Mouse (Mus musculus): ENCODE data around the gene Gdi2.
"Not testable (repeated sequence)": the region's sequence is repeated elsewhere in the genome, so short reads cannot be mapped to it uniquely, and the experiment has no call there.

The Gdi2 gene

DNA sequence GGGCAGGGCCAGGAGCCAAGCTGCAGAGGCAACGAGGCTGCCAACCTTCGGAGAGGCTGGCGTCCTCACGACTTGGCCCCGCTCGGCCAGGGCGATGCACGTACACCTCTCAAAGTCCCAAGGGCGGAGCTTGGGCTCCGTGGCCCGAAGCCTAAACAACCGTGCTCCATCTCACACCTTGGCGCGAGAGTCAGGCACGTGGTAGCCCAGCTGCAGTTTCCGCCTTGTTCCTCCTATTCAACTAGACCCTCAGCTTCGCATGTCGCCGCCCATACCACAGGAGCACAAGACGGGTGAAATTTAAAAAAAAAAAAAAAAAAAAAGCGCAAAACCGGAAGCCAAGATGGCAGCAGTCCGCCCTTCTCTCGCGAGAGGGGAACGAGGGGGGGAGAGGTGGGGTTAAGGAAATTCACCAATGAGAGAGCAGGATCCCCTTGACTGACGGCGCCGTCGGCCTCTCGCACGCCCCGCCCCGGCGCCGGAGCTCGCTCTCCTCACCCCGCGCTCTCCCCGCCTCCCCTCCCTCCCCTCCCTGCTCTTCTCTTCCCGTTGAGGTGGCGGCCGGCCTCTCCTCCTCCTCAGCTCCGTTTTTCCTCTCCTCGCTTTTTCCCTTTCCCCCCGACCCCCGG lies at the start of gene Gdi2:
TSS of gene Gdi2 (plus strand) at position 470 of the 629 bp plus-strand sequence.
- DNase-seq: peak; percentile 97 to 98

DNA sequence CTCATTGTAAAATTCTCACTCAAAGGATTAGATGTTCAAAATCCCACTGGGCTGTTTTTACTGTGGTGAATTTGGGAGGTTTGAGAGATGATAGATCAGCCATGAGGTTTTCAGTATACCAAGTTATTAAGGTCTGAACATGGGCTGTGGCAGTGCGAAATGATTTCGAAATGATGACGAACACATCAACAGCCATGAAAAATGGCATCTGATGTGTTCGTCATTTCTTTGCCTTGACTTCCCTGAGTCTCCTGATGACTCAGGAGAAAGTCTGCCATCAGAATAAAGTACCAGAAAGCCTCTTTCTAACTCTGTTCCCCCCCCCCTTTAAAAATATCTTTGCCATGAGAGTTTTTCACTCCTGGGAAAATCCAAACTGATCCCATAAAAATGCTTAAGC lies 42.3 kb upstream of the Gdi2 start:
- DNase-seq: no peak

DNA sequence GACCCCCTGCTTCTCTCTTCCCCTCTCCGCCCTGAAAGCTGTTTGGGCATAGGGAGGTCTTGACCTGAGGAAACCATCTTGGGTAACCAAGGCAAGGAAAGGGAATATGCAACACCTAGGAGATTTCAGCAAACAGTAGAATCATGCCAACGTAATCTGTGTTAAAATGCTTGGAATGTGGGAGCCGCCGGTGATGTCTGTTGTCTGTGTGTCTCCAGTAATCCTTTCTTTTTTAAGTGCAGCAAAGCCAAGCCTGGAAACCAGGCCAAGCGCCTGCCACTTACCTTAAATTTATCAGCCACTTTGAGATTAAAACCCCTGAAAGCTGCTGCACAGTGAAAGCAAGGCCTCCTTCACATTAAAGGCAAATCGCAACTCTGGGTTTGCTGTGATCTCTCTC lies 36.8 kb upstream of the Gdi2 start:
- not testable (repeated sequence) for DNase-seq

DNA sequence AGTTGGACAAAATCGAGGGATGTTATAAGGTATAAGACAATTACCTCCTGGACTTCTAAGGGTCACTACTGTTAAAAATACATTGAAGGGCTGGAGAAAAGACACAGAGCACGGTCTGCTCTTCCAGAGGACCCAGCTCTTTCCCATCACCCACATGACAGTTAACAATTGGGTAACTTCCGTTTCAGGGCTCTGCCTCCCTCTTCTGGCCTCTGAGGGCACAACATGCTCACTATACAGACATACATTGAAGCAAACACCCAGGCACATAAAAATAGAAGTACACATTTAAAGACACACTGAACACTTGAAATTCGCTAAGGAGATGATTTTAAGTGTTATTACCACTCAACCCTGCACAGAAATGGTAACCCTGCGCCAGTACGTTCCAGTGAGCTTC lies 22.5 kb upstream of the Gdi2 start:
- peak; percentile 26 to 31 for DNase-seq

DNA sequence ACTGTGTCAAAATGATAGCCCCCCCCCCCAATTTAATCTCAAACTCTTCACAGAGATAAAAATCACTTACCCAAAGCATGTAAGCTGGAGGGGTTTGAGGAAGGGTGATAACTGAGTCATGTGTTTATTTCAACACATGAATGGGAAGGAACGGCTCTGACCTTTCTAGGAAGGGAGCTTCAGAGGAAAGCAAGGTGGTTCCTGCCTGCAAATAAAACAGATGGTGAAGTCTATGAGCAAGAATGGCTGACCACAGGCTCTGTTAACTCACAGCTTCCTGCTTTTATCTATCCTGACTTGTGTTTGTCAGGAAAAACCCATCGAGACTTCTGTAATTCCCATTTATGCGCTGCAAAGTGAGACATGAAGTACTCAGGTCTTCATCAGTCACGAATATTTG lies 18.5 kb upstream of the Gdi2 start:
- DNase-seq: not testable (repeated sequence)

DNA sequence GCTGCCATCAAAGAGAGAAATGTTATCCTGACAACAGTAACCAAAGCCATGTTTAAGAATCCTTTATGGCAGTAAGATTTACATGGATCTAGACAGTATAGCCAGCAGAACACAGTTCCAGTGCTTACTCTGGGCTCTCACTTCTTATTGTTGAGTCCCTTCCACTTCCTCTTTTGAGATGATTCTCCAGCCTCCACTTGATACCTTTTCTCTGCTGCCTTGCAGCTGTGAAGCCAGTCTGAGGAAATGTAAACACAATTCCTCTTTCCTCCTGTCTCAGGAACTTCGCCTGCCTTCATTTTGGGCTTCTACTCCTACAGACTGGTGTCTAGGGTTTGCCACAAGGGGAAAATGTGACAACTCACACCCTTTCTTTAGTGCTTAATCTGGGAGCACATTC lies 17.9 kb upstream of the Gdi2 start:
- not testable (repeated sequence) for DNase-seq

DNA sequence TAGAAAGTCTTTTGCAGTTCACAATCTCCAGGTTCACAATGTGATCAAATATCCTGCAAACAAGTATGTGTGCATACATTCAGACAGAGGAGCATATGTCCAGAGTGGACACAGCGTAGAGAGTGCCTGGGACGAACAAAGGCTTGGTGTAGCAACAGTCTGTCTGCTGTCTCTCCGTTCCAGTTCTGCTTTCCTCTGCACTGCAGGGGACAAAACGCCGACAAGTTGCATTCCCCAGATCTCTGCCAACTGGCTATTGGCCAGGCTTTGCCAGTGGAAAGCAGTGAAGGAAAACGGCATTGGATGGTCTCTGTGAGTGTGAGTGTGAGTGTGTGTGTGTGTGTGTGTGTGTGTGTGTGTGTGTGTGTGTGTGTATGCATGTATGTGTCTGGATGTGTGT lies 14.4 kb upstream of the Gdi2 start:
- peak; percentile 40 to 53 for DNase-seq

DNA sequence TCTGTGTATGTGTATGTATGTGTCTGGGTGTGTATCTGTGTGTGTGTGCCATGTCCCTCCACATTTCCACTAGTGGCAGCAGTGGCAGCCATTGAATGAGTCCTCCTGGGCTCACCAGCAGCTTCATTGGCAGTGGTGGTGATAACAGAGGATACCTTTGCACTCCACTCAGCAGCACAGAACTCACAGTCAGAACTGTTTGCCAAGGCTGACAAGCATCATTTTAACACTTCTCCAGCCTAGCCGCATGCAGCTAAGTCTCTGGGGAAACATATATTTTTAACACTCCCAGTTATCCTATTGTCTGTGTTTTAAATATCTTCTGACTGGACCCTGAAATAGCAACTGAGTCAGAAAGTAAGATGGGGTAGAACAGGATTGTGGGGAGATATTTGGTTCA lies 13.9 kb upstream of the Gdi2 start:
- DNase-seq: no peak

DNA sequence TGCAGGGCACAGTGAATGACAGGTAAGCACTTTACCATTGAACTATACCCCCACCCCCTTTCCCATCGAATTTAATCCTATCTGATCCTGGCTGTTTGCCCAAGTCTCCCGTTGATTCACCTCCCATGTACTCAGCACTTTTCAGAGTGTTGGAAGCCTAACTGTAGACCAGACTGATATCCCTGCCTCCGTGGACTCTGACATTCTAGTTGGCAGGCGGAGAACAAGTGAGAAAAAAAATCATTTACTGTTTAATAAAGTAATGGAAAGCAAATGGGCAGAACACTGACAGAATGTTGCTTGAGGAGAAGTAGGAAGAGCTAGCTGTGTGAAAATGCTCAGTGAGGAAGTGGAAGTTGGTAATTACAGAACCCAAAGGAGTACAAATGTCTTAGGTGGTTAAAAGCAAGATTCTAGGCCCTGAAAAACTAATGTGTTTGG lies 12.2 kb upstream of the Gdi2 start:
- DNase-seq: no peak

DNA sequence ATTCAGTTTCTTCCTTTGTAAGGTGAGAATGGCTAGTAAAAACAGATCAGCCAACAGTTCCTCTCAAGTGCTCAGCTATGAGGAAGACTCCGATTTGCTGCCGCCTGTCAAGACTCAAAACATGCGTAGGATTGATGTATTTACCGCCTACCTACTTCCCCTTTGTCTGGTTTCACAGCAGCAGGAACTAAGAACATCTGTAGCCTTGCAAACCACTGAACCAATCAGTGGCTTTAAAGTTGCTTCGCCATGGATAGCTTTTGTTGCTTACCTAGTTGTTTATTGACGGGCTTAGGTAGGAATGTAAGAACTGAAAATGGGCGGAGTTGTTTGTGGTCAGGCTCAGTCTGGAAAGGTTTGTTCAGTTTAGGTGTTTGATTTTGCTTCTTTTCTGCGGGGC lies 11.5 kb upstream of the Gdi2 start:
- no peak for DNase-seq

DNA sequence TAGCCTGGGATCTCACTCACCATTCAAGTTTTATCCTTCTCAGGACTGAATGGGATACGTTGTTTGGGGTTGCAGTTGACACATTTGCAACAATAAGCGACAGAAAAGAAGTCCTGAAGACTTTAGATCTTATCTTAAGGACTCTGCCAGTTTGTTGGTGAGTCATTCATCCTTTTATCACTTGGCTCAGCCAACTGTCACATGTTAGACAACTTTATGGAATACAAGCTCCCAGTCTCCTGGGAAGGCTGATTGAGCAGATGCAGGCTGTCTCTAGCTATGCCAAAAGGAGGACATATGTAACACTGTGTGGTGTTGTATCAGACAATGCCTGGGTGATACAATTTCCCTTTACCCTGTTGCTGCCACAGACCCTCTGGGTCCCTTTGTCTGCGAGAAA lies 7.4 kb upstream of the Gdi2 start:
- no peak for DNase-seq

DNA sequence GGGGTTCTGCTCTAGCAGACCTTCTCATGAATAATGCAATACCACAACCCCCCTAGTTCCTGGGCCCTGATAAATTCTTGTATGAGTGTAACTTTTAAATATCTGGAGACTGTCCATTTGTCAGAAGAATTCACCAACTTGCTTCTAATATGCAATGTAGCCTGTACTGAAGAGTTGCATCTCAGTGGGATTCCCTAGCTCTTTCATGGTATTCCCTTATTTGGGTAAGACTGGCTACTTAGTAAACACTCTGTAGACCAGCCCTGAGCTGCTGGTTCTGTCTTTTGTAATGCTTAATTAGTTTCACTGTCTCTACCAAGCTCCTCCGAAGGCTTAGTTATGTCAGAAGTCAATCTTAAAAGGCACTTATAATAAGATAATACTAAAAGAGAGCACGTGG lies 6.7 kb upstream of the Gdi2 start:
- DNase-seq: not testable (repeated sequence)

DNA sequence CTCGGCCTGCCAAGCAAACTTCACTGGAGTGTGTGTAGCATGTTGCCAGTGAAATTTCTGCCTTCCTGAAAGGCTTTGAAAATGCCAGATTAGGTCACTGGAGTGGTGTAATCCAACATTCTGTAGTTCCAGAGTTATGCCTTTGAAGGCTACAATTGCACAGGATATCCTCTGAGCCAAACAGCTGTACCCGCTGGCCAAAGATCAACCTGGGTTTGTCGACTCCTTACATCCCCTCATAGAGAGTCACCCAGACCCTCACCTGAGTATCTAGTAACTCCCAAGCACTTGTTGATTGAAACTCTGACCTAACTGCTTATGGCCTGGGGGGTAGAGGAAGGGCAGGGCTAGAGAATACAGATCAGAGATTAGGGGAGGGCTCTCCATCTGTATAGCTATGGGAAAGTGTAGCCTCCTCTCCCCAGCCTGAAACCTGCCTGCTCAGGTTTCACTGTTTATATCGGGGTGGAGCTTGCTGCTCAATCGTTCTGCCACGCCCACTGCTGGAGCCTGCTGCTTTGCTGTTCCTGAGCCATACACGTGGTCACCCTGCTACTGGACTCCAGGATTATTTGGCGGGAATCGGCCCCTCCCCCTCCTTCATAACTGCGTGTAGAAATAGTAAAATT lies 6.1 kb upstream of the Gdi2 start:
- peak in 1 of 2 experiments; percentile 7 for DNase-seq

DNA sequence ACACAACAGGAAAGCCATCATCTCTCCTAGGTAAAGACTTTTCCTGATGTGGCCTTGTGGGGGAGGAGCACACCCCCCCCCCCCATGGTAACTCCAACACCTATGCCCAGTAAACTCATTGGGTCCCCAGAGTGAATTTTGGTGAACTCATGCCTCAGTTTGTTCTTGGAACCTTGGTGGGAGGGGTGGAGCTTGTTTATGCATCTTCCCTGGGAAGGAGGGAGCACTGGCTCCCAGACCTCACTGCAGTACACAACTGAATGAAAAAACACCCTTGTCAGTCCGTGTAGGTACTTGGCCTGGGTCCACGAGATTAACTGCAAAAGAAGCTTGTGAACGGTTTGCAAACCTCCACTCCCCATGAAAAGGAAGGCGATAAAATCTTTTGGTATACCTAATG lies 5.4 kb upstream of the Gdi2 start:
- no peak for DNase-seq

DNA sequence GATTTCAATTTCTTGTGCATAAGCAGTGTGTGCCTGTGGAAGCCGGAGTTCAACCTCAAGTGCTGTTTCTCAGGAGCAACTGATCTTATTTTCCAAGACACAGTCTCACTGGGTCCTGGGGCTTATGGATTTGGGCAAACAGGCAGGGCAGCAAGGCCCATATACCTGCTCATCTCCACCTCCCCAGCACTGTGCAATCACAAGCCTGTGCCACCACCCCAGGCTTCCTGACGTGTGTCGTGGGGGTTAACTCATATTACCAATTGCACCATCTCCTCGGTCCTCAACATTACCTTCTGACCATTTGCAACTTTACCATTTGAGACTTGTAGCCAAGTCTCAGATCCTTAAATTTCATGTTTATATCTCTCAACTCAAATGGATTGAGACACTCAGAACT lies 3.7 kb upstream of the Gdi2 start:
- DNase-seq: no peak

DNA sequence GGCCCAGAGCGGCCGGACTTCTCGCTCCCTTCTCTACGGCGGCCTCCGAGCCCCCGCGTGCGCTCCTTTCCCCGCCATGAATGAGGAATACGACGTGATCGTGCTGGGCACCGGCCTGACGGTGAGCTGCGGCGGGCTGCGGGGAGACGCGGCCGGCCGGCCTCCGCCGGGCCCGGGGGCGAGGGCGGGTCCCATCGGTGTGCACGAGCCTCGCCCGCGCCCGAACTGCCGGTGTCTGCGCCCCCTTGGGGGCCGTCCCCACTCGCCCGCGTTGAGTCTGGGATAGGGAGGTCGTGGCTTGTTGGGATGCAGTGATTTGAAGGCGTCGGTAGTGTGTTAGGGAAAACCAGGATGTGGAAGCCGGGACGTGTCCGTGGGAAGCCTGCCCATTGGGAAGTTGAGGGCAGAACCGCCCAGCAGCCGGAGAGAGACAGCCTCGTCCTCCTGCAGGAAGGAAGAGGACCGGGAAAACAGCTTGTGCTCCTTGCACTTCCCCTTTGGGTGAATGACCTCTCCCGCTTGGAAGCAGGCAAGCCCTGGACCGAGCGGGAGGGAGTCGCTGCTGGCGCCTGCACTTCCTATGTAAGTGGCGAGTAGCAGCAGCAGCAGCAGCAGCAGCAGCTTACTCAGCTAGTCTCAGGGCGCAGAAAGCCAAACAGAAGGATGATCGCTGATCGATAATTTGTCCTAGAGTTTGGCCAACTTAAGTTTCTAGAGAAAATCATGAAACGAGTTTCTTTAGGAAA lies 533 bp downstream of the Gdi2 start:
- peak; percentile 79 to 88 for DNase-seq

DNA sequence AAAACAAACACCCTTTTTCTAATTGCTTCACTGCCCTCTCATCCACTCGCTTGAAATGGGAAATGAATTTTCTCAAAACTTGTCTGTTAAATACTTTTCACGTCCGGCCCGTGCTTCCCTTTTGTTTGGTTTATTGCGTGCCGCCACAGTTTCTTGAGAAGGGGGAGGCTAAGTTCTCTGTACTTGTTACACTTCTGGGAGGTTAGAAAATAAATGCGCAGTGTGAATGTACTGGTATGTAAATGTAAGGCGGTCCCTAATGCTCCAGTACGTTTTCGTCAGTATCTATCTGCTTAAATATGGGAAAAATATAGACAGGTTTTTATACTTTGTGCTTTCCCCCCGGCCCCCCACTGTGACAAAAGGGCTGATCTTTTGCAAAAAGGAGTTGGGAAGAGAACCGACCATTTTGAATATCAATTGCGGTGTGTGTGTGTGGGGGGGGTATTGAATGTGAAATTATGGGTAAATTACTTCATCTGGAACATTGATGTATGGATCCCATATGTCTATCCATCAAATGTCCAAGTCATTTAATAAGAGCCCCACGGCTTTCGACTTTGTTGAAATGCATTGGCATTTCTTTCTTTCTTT lies 1.2 kb downstream of the Gdi2 start:
- peak in 1 of 2 experiments; percentile 16 for DNase-seq

DNA sequence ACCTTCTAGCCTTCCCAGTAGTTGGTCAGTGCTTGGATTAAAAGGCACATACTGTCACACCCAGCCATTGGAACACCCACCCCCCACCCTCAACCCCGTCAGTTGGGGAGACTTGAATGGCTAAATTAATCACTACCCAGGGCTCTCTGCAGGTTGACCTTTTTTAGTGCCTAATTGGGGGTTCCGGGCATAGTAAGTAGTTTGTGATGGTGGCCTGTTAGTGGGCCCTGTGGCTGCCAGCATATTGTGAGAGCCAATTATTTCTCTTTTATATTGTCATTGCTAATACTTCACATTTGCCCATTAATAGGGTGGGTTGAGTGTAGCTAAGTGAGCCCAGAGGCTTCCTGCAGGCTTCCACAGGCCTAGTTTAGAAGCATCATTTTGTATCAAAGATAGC lies 2.3 kb downstream of the Gdi2 start:
- no peak for DNase-seq

DNA sequence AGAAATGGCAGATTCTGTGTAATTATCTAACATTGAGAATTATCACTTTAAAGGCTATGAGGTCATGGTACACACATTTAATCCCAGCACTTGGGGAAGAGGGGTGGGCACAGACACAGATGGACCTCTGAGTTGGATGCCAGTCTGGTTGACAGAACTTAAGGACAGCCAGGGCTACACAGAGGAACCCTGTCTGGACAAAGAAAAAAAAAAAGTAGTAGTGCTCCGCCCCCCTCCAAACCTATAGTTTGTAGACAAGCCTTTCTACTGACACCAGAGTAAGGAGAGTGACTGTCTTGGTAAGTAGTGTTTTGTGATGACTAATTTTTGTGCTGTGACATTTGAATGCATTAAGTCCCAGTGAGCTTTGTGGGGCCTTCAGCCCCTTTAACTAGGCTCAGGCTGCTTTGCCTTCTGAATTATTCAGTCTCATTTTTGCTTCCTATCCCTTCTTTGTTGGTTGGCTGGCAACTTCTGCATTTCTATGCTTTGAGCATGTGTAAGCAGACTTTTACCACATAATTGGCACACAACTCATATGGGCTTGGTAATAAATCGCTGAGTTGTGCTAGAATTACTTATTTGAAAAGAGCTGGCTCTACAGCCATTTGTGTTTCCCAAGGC lies 3.4 kb downstream of the Gdi2 start:
- DNase-seq: no peak

DNA sequence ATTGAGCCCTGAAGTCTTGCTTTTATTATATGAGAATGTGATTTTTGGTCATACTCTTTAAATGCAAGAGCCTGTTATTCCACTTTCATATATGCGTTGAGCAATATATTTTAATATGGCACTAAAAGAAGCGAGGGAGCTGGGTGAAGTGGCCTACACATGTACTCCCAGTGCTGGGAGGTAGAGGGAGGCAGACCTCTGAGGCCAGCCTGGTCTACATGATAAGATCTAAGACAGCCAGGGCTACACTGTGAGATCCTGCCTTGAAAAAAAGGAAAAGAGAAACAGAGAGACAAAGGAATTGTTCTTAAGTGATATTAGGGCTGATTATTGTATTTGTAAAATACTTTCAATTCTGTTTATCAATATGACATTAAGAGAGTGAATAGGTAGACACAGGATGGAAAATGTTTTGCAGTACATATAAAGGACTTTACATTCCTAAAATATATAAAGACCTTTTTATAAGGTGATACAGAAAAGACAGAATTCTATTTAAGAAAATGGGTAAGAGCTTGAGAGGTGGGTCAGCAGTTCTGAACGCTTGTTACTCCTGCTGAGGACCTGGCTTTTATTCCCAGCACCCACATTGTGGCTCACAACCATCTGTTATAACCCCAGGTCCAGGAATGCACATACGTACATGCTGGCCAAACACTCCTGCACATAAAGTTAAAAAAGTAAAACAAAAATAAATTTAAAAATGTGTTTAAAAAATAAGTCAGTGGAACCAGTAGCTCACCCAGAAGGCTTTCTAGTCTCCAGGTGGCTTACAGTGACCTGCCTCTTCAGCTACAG lies 6.4 kb downstream of the Gdi2 start:
- no peak for DNase-seq

DNA sequence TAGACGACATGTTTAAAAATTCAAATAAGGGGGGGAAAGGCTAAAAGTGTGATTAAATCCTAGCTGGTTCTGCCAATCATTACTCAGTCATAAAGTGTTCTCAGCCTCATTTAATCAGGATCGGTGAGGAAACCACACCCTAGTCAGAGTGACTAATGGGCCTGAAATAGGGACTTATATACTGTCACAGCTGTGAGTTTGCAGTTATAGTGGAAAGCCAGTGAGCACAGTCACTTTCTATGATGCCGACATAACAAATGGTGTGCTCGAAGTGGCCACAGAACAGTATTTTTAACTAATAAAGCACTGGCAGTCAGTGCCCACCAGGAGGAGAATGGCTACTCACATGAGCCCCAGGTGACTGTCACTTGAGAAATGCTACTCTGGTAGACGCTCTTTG lies 7.1 kb downstream of the Gdi2 start:
- no peak for DNase-seq

DNA sequence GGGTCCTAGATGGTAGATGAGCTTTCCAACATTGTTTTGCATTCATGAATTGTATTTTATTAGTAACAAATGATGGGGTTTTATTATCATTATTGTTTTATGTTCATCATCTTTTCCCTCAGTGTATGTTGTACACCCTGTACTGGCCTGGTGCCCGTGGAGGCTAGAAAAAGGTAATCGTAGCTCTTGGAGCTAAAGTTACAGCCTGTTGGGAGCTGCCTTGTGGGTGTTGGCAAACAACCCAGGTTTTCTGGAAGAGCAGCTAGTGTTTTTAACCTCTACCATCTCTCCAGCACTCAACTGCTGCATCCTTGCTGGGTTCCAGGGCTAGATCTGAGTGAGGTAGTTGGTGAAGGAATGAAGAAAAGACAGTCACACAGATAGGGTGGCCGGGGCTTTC lies 9.5 kb downstream of the Gdi2 start:
- DNase-seq: no peak
